Mouse (Mus musculus): ENCODE measurements at regions not wholly inside any gene's neighbourhood (a gene's known extent, or its start where the extent isn't known, plus 50 kb on each side); places are given as distances from the start of the nearest gene placed in this dataset.

DNA sequence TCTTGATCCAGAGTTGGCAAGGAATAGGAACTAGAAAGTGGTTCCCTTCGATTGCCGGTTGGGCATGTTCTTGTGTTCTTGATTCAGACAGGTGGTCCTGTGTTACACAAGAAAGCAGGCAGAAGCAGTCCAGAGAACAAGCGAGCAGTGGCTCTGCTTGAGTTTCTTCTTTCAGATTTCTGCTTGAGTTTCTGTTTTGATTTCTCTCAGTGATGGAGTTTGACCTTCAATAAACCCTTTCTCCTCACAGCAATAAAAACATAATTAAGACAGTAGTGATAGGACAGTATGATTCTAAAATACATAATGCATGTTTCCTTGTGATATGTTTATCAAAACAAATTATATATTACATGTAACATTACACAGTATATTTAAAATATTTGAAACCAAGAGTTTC is 59.1 kb downstream of the Klf6 start:
- no peaks in the 10 kb centered on the region for H3K36me3 ChIP-seq (ENCODE audit: control insufficient read depth, insufficient read depth)
- TF ChIP-seq E2F4 (IDR thresholded peaks at IDR 0.05; ENCODE audit: insufficient read depth): no peak
- no peaks in the 10 kb centered on the region for H3K79me2 ChIP-seq (ENCODE audit: control insufficient read depth, insufficient read depth)
- no peaks in the 10 kb centered on the region for H3K27me3 ChIP-seq (ENCODE audit: control insufficient read depth, insufficient read depth, insufficient read length)
- no peak overlapping the region for H3ac ChIP-seq (ENCODE audit: control insufficient read depth, insufficient read length)
- H3K4me2 ChIP-seq (ENCODE audit: low read depth): no peak overlapping the region
- H3K4me3 ChIP-seq: no peak overlapping the region

- TF ChIP-seq CEBPB (IDR thresholded peaks at IDR 0.05; ENCODE audit: insufficient read depth, poor library complexity, severe bottlenecking) (no peak), MYOG (IDR thresholded peaks at IDR 0.05; ENCODE audit: control insufficient read depth in 1 of 3, insufficient read depth in 1 of 3, insufficient read length in 2 of 3, low read depth in 2 of 3) (no peak), POLR2A (IDR thresholded peaks at IDR 0.05; ENCODE audit: insufficient read length, low read depth) (no peak), REST (IDR thresholded peaks at IDR 0.05; ENCODE audit: insufficient read depth, insufficient read length) (no peak), MAX (IDR thresholded peaks at IDR 0.05; ENCODE audit: low read depth) (no peak), USF1 (IDR thresholded peaks at IDR 0.05; ENCODE audit: low read depth) (no peak), TCF3 (IDR thresholded peaks at IDR 0.05; ENCODE audit: insufficient read length, low read depth) (no peak), POLR2AphosphoS2 (IDR thresholded peaks at IDR 0.05; ENCODE audit: insufficient read length, low read depth) (no peak)
- H3K4me2 ChIP-seq (ENCODE audit: low read depth): no peak overlapping the region
- no peaks in the 10 kb centered on the region for H3K27me3 ChIP-seq (ENCODE audit: control insufficient read depth, insufficient read depth, insufficient read length)
- no peak overlapping the region for H3ac ChIP-seq (ENCODE audit: control insufficient read depth, insufficient read length)
- H3K4me3 ChIP-seq: no peak overlapping the region
- no peaks in the 10 kb centered on the region for H3K36me3 ChIP-seq (ENCODE audit: control insufficient read depth, insufficient read depth)
- H3K79me2 ChIP-seq (ENCODE audit: control insufficient read depth, insufficient read depth): no peaks in the 10 kb centered on the region
Measured at GRCm38 (mm10) chr13:5931433-5931832, 70.2 kb downstream of the Klf6 start.

GRCm38 (mm10) chr13:5937436-5937835 is 76.2 kb downstream of the Klf6 start:
- Histone ChIP-seq H3K4me3 (no peak overlapping the region), H3K79me2 (ENCODE audit: control insufficient read depth, insufficient read depth) (no peaks in the 10 kb centered on the region), H3K4me2 (ENCODE audit: low read depth) (no peak overlapping the region), H3K36me3 (ENCODE audit: control insufficient read depth, insufficient read depth) (no peaks in the 10 kb centered on the region), H3K27me3 (ENCODE audit: control insufficient read depth, insufficient read depth, insufficient read length) (no peaks in the 10 kb centered on the region), H3ac (ENCODE audit: control insufficient read depth, insufficient read length) (no peak overlapping the region)
- TF ChIP-seq USF1 (IDR thresholded peaks at IDR 0.05; ENCODE audit: low read depth) (no peak), REST (IDR thresholded peaks at IDR 0.05; ENCODE audit: insufficient read depth, insufficient read length) (no peak), TCF3 (IDR thresholded peaks at IDR 0.05; ENCODE audit: insufficient read length, low read depth) (no peak), TCF12 (IDR thresholded peaks at IDR 0.05; ENCODE audit: insufficient read depth, poor library complexity, severe bottlenecking) (no peak), MYOG (IDR thresholded peaks at IDR 0.05; ENCODE audit: control insufficient read depth in 1 of 3, insufficient read depth in 1 of 3, insufficient read length in 2 of 3, low read depth in 2 of 3) (no peak), MYOD1 (IDR thresholded peaks at IDR 0.05; ENCODE audit: control insufficient read depth in 1 of 3, insufficient read length in 2 of 3, low read depth in 2 of 3) (no peak), POLR2AphosphoS2 (IDR thresholded peaks at IDR 0.05; ENCODE audit: insufficient read length, low read depth) (no peak), E2F4 (IDR thresholded peaks at IDR 0.05; ENCODE audit: insufficient read depth) (no peak), POLR2A (IDR thresholded peaks at IDR 0.05; ENCODE audit: insufficient read length, low read depth) (no peak), CEBPB (IDR thresholded peaks at IDR 0.05; ENCODE audit: insufficient read depth, poor library complexity, severe bottlenecking) (no peak), SRF (IDR thresholded peaks at IDR 0.05; ENCODE audit: control insufficient read depth, insufficient read length, low read depth) (no peak), MAX (IDR thresholded peaks at IDR 0.05; ENCODE audit: low read depth) (no peak)

- Histone ChIP-seq H3K27me3 (ENCODE audit: control insufficient read depth, insufficient read depth, insufficient read length) (no peaks in the 10 kb centered on the region), H3K4me2 (ENCODE audit: low read depth) (no peak overlapping the region), H3K4me3 (no peak overlapping the region), H3ac (ENCODE audit: control insufficient read depth, insufficient read length) (no peak overlapping the region), H3K36me3 (ENCODE audit: control insufficient read depth, insufficient read depth) (no peaks in the 10 kb centered on the region), H3K79me2 (ENCODE audit: control insufficient read depth, insufficient read depth) (no peaks in the 10 kb centered on the region)
- TF ChIP-seq SRF (IDR thresholded peaks at IDR 0.05; ENCODE audit: control insufficient read depth, insufficient read length, low read depth): no peak
- no peak for TF ChIP-seq E2F4 (IDR thresholded peaks at IDR 0.05; ENCODE audit: insufficient read depth)
- TF ChIP-seq USF1 (IDR thresholded peaks at IDR 0.05; ENCODE audit: low read depth): no peak
- no peak for TF ChIP-seq MYOD1 (IDR thresholded peaks at IDR 0.05; ENCODE audit: control insufficient read depth in 1 of 3, insufficient read length in 2 of 3, low read depth in 2 of 3)
- no peak for TF ChIP-seq TCF3 (IDR thresholded peaks at IDR 0.05; ENCODE audit: insufficient read length, low read depth)
- TF ChIP-seq MYOG (IDR thresholded peaks at IDR 0.05; ENCODE audit: control insufficient read depth in 1 of 3, insufficient read depth in 1 of 3, insufficient read length in 2 of 3, low read depth in 2 of 3): no peak
- TF ChIP-seq CEBPB (IDR thresholded peaks at IDR 0.05; ENCODE audit: insufficient read depth, poor library complexity, severe bottlenecking): no peak
- no peak for TF ChIP-seq MAX (IDR thresholded peaks at IDR 0.05; ENCODE audit: low read depth)
- TF ChIP-seq REST (IDR thresholded peaks at IDR 0.05; ENCODE audit: insufficient read depth, insufficient read length): no peak
- TF ChIP-seq POLR2A (IDR thresholded peaks at IDR 0.05; ENCODE audit: insufficient read length, low read depth): no peak
- TF ChIP-seq POLR2AphosphoS2 (IDR thresholded peaks at IDR 0.05; ENCODE audit: insufficient read length, low read depth): no peak
- no peak for TF ChIP-seq TCF12 (IDR thresholded peaks at IDR 0.05; ENCODE audit: insufficient read depth, poor library complexity, severe bottlenecking)
Measured at GRCm38 (mm10) chr13:5937970-5938369, 76.7 kb downstream of the Klf6 start.

GRCm38 (mm10) chr13:5939368-5939767 is 78.1 kb downstream of the Klf6 start:
- no peak overlapping the region for H3K4me3 ChIP-seq
- H3ac ChIP-seq (ENCODE audit: control insufficient read depth, insufficient read length): no peak overlapping the region
- no peak overlapping the region for H3K4me2 ChIP-seq (ENCODE audit: low read depth)
- no peaks in the 10 kb centered on the region for H3K36me3 ChIP-seq (ENCODE audit: control insufficient read depth, insufficient read depth)
- no peak for TF ChIP-seq REST (IDR thresholded peaks at IDR 0.05; ENCODE audit: insufficient read depth, insufficient read length)
- no peak for TF ChIP-seq MYOG (IDR thresholded peaks at IDR 0.05; ENCODE audit: control insufficient read depth in 1 of 3, insufficient read depth in 1 of 3, insufficient read length in 2 of 3, low read depth in 2 of 3)
- no peak for TF ChIP-seq USF1 (IDR thresholded peaks at IDR 0.05; ENCODE audit: low read depth)
- no peak for TF ChIP-seq POLR2AphosphoS2 (IDR thresholded peaks at IDR 0.05; ENCODE audit: insufficient read length, low read depth)
- TF ChIP-seq CEBPB (IDR thresholded peaks at IDR 0.05; ENCODE audit: insufficient read depth, poor library complexity, severe bottlenecking): no peak
- no peak for TF ChIP-seq MAX (IDR thresholded peaks at IDR 0.05; ENCODE audit: low read depth)
- no peak for TF ChIP-seq SRF (IDR thresholded peaks at IDR 0.05; ENCODE audit: control insufficient read depth, insufficient read length, low read depth)
- no peak for TF ChIP-seq MYOD1 (IDR thresholded peaks at IDR 0.05; ENCODE audit: control insufficient read depth in 1 of 3, insufficient read length in 2 of 3, low read depth in 2 of 3)
- no peak for TF ChIP-seq TCF12 (IDR thresholded peaks at IDR 0.05; ENCODE audit: insufficient read depth, poor library complexity, severe bottlenecking)
- TF ChIP-seq POLR2A (IDR thresholded peaks at IDR 0.05; ENCODE audit: insufficient read length, low read depth): no peak
- TF ChIP-seq TCF3 (IDR thresholded peaks at IDR 0.05; ENCODE audit: insufficient read length, low read depth): no peak
- TF ChIP-seq E2F4 (IDR thresholded peaks at IDR 0.05; ENCODE audit: insufficient read depth): no peak
- no peaks in the 10 kb centered on the region for H3K79me2 ChIP-seq (ENCODE audit: control insufficient read depth, insufficient read depth)
- H3K27me3 ChIP-seq (ENCODE audit: control insufficient read depth, insufficient read depth, insufficient read length): no peaks in the 10 kb centered on the region

Measured in myocyte (in vitro differentiated cells).